Mouse (Mus musculus): ENCODE data around the gene Olfr952. TPM values are rescaled to one million over a fixed set of nuclear protein-coding genes. Genes with fewer than 3 reads are reported as not detected.

The Olfr952 gene
- total and polyA plus RNA-seq, 3 experiments: not detected

Other genes with a start within 250 kb of the Olfr952 start
- not detected in 2 replicates for gene Olfr944, start 225.2 kb downstream of the Olfr952 start, total RNA-seq (2012; rRNA removed)
- gene Olfr944, start 225.2 kb downstream of the Olfr952 start, polyA plus RNA-seq (2012; ENCODE audit: insufficient read depth in 1 of 2, insufficient read length in 2 of 2, low read depth in 1 of 2, low replicate concordance in 2 of 2, missing spikeins in 1 of 2): not detected
- not detected in 2 replicates for gene Olfr1537, start 177.2 kb downstream of the Olfr952 start, total RNA-seq (2012; rRNA removed)
- gene Olfr1537, start 177.2 kb downstream of the Olfr952 start, polyA plus RNA-seq (2012; ENCODE audit: insufficient read depth in 1 of 2, insufficient read length in 2 of 2, low read depth in 1 of 2, low replicate concordance in 2 of 2, missing spikeins in 1 of 2): not detected
- not detected in 2 replicates for gene Olfr945, start 150.3 kb downstream of the Olfr952 start, total RNA-seq (2012; rRNA removed)
- not detected for gene Olfr945, start 150.3 kb downstream of the Olfr952 start, polyA plus RNA-seq (2012; ENCODE audit: insufficient read depth in 1 of 2, insufficient read length in 2 of 2, low read depth in 1 of 2, low replicate concordance in 2 of 2, missing spikeins in 1 of 2)
- not detected in 2 replicates for gene Olfr948, start 101.1 kb downstream of the Olfr952 start, total RNA-seq (2012; rRNA removed)
- not detected for gene Olfr948, start 101.1 kb downstream of the Olfr952 start, polyA plus RNA-seq (2012; ENCODE audit: insufficient read depth in 1 of 2, insufficient read length in 2 of 2, low read depth in 1 of 2, low replicate concordance in 2 of 2, missing spikeins in 1 of 2)
- not detected in 2 replicates for gene Olfr951, start 39.7 kb downstream of the Olfr952 start, total RNA-seq (2012; rRNA removed)
- not detected for gene Olfr951, start 39.7 kb downstream of the Olfr952 start, polyA plus RNA-seq (2012; ENCODE audit: insufficient read depth in 1 of 2, insufficient read length in 2 of 2, low read depth in 1 of 2, low replicate concordance in 2 of 2, missing spikeins in 1 of 2)
- not detected in 2 replicates for gene Olfr954, start 29.6 kb upstream of the Olfr952 start, total RNA-seq (2012; rRNA removed)
- not detected for gene Olfr954, start 29.6 kb upstream of the Olfr952 start, polyA plus RNA-seq (2012; ENCODE audit: insufficient read depth in 1 of 2, insufficient read length in 2 of 2, low read depth in 1 of 2, low replicate concordance in 2 of 2, missing spikeins in 1 of 2)
- gene Olfr955, start 44.8 kb upstream of the Olfr952 start, total RNA-seq (2012; rRNA removed): not detected in 2 replicates
- gene Olfr955, start 44.8 kb upstream of the Olfr952 start, polyA plus RNA-seq (2012; ENCODE audit: insufficient read depth in 1 of 2, insufficient read length in 2 of 2, low read depth in 1 of 2, low replicate concordance in 2 of 2, missing spikeins in 1 of 2): not detected
- not detected in 2 replicates for gene Olfr44, start 66.8 kb upstream of the Olfr952 start, total RNA-seq (2012; rRNA removed)
- gene Olfr44, start 66.8 kb upstream of the Olfr952 start, polyA plus RNA-seq (2012; ENCODE audit: insufficient read depth in 1 of 2, insufficient read length in 2 of 2, low read depth in 1 of 2, low replicate concordance in 2 of 2, missing spikeins in 1 of 2): not detected
- not detected in 2 replicates for gene Olfr957, start 88.7 kb upstream of the Olfr952 start, total RNA-seq (2012; rRNA removed)
- not detected for gene Olfr957, start 88.7 kb upstream of the Olfr952 start, polyA plus RNA-seq (2012; ENCODE audit: insufficient read depth in 1 of 2, insufficient read length in 2 of 2, low read depth in 1 of 2, low replicate concordance in 2 of 2, missing spikeins in 1 of 2)
- gene Olfr958, start 126.9 kb upstream of the Olfr952 start, total RNA-seq (2012; rRNA removed): not detected in 2 replicates
- gene Olfr958, start 126.9 kb upstream of the Olfr952 start, polyA plus RNA-seq (2012; ENCODE audit: insufficient read depth in 1 of 2, insufficient read length in 2 of 2, low read depth in 1 of 2, low replicate concordance in 2 of 2, missing spikeins in 1 of 2): not detected
- gene Olfr959, start 148.4 kb upstream of the Olfr952 start, total RNA-seq (2012; rRNA removed): not detected in 2 replicates
- not detected for gene Olfr959, start 148.4 kb upstream of the Olfr952 start, polyA plus RNA-seq (2012; ENCODE audit: insufficient read depth in 1 of 2, insufficient read length in 2 of 2, low read depth in 1 of 2, low replicate concordance in 2 of 2, missing spikeins in 1 of 2)
- gene AW551984, start 177.3 kb upstream of the Olfr952 start, total RNA-seq (2012; rRNA removed): not detected in 2 replicates
- gene AW551984, start 177.3 kb upstream of the Olfr952 start, polyA plus RNA-seq (2012; ENCODE audit: insufficient read depth in 1 of 2, insufficient read length in 2 of 2, low read depth in 1 of 2, low replicate concordance in 2 of 2, missing spikeins in 1 of 2): not detected
- gene Olfr148, start 183.5 kb upstream of the Olfr952 start, total RNA-seq (2012; rRNA removed): not detected in 2 replicates
- gene Olfr148, start 183.5 kb upstream of the Olfr952 start, polyA plus RNA-seq (2012; ENCODE audit: insufficient read depth in 1 of 2, insufficient read length in 2 of 2, low read depth in 1 of 2, low replicate concordance in 2 of 2, missing spikeins in 1 of 2): not detected
- not detected in 2 replicates for gene Olfr960, start 194.2 kb upstream of the Olfr952 start, total RNA-seq (2012; rRNA removed)
- not detected for gene Olfr960, start 194.2 kb upstream of the Olfr952 start, polyA plus RNA-seq (2012; ENCODE audit: insufficient read depth in 1 of 2, insufficient read length in 2 of 2, low read depth in 1 of 2, low replicate concordance in 2 of 2, missing spikeins in 1 of 2)
- gene Olfr961, start 217.9 kb upstream of the Olfr952 start, total RNA-seq (2012; rRNA removed): not detected in 2 replicates
- gene Olfr961, start 217.9 kb upstream of the Olfr952 start, polyA plus RNA-seq (2012; ENCODE audit: insufficient read depth in 1 of 2, insufficient read length in 2 of 2, low read depth in 1 of 2, low replicate concordance in 2 of 2, missing spikeins in 1 of 2): not detected
- gene Olfr963, start 240.1 kb upstream of the Olfr952 start, total RNA-seq (2012; rRNA removed): not detected in 2 replicates
- gene Olfr963, start 240.1 kb upstream of the Olfr952 start, polyA plus RNA-seq (2012; ENCODE audit: insufficient read depth in 1 of 2, insufficient read length in 2 of 2, low read depth in 1 of 2, low replicate concordance in 2 of 2, missing spikeins in 1 of 2): not detected